Mouse (Mus musculus): ENCODE measurements around the gene Washc4.

Washc4 gene

GRCm38 (mm10) chr10:83639881-83640386, 96.4 kb downstream of the Washc4 start:
- no peak for DNase-seq

- DNase-seq = no peak
These were observed 98.1 kb downstream of the Washc4 start for GRCm38 (mm10) chr10:83641641-83642040.

GRCm38 (mm10) chr10:83644167-83644566, 100.6 kb downstream of the Washc4 start:
- no peak for DNase-seq

GRCm38 (mm10) chr10:83644865-83645715, 101.5 kb downstream of the Washc4 start:
- DNase-seq = no peak

GRCm38 (mm10) chr10:83645716-83645990, 102.1 kb downstream of the Washc4 start:
- no peak for DNase-seq
